In genomic region chr4:65127291-65127590, GRCm38 (mm10) we compare ENCODE assay signal across 8 mouse cellular contexts. TPM values are rescaled to one million over a fixed set of nuclear protein-coding genes. Genes with fewer than 3 reads are reported as not detected.
DNase-seq lines count a peak whose midpoint lies in the region; ATAC-seq lines count a peak whose summit lies in the region.

No protein-coding gene starts in this region.

- DNase-seq in urinary bladder, postnatal 14 days (ENCODE audit: low spot score), result peak; percentile 19
- no peak for DNase-seq in urinary bladder, postnatal 10 days (ENCODE audit: low spot score)
- peak; percentile 11 for DNase-seq in hindbrain, embryonic 10.5 days (ENCODE audit: low spot score)
- peak; percentile 66 for DNase-seq in limb, embryonic 11.5 days (ENCODE audit: low spot score)
- no peak for DNase-seq in layer of hippocampus, adult 8-10 months (ENCODE audit: low spot score in 2 of 2)
- no peak for DNase-seq in left cerebral cortex, postnatal 36 days (ENCODE audit: low spot score in 2 of 2)

- peaks cover 33% of the 10 kb centered on the region for H3K4me1 ChIP-seq in forebrain, embryonic 16.5 days (replicated peaks; ENCODE audit: control insufficient read depth, insufficient read depth, low read length)
- H3K4me1 ChIP-seq in hindbrain, embryonic 10.5 days (replicated peaks), result peaks cover 29% of the 10 kb centered on the region
- peaks cover 8% of the 10 kb centered on the region; the same call in 1 of the 2 replicates for H3K4me1 ChIP-seq in limb, embryonic 11.5 days (ENCODE audit: control insufficient read depth, insufficient read depth, low read length)
- H3K4me1 ChIP-seq in neural tube, embryonic 13.5 days (replicated peaks), result peaks cover 42% of the 10 kb centered on the region

- no peak overlapping the region for H3K9ac ChIP-seq in forebrain, embryonic 16.5 days (replicated peaks; ENCODE audit: low read depth, low read length)
- H3K9ac ChIP-seq in limb, embryonic 11.5 days (ENCODE audit: low read length), result no peak overlapping the region
- H3K9ac ChIP-seq in neural tube, embryonic 13.5 days, result 0 out of 2 replicates have a peak overlapping the region, but pooled peaks have one; percentile 58

- H3K4me3 ChIP-seq in forebrain, embryonic 16.5 days (replicated peaks; ENCODE audit: low read length), result no peak overlapping the region
- peak overlapping the region; percentile 65 for H3K4me3 ChIP-seq in hindbrain, embryonic 10.5 days
- H3K4me3 ChIP-seq in limb, embryonic 11.5 days (ENCODE audit: low read depth, low read length), result 0 out of 2 replicates have a peak overlapping the region, but pooled peaks have one; percentile 46
- H3K4me3 ChIP-seq in neural tube, embryonic 13.5 days, result peak overlapping the region; percentile 56; the same call in 1 of the 2 replicates

- H3K36me3 ChIP-seq in forebrain, embryonic 16.5 days (ENCODE audit: control insufficient read depth, insufficient read depth), result no peaks in the 10 kb centered on the region
- H3K36me3 ChIP-seq in hindbrain, embryonic 10.5 days, result no peaks in the 10 kb centered on the region
- H3K36me3 ChIP-seq in limb, embryonic 11.5 days (ENCODE audit: control insufficient read depth, insufficient read depth, low read length), result no peaks in the 10 kb centered on the region
- no peaks in the 10 kb centered on the region for H3K36me3 ChIP-seq in neural tube, embryonic 13.5 days

- intact Hi-C loops in left cerebral cortex, postnatal 36 days (cut with DNase I), result loop anchor here (10.0 kb wide), 2 partner anchors 458 to 592 kb away; no protein-coding TSS in a partner anchor

- peak; percentile 6; the same call in 1 of the 2 replicates for ATAC-seq in forebrain, embryonic 16.5 days
- peak; percentile 71 for ATAC-seq in limb, embryonic 11.5 days (ENCODE audit: insufficient number of reproducible peaks, low FRiP score, low TSS enrichment, low read depth)
- no peak for ATAC-seq in neural tube, embryonic 13.5 days (ENCODE audit: low read depth)

- H3K9me3 ChIP-seq in forebrain, embryonic 16.5 days (ENCODE audit: control insufficient read depth, low read length), result no peaks in the 10 kb centered on the region
- H3K9me3 ChIP-seq in hindbrain, embryonic 10.5 days, result no peaks in the 10 kb centered on the region
- no peaks in the 10 kb centered on the region for H3K9me3 ChIP-seq in limb, embryonic 11.5 days (ENCODE audit: control insufficient read depth, low read length)
- no peaks in the 10 kb centered on the region for H3K9me3 ChIP-seq in neural tube, embryonic 13.5 days

- H3K4me2 ChIP-seq in forebrain, embryonic 16.5 days (ENCODE audit: low read length), result peak overlapping the region; percentile 87
- H3K4me2 ChIP-seq in limb, embryonic 11.5 days (ENCODE audit: low read depth, severe bottlenecking), result peak overlapping the region; percentile 84
- H3K4me2 ChIP-seq in neural tube, embryonic 13.5 days, result peak overlapping the region; percentile 92

- no peak overlapping the region for H3K27ac ChIP-seq in forebrain, embryonic 16.5 days (ENCODE audit: low read length)
- H3K27ac ChIP-seq in hindbrain, embryonic 10.5 days, result peak overlapping the region; percentile 29; the same call in 1 of the 2 replicates
- peak overlapping the region; percentile 39; the same call in 1 of the 2 replicates for H3K27ac ChIP-seq in limb, embryonic 11.5 days (replicated peaks; ENCODE audit: low read depth, low read length)
- no peak overlapping the region for H3K27ac ChIP-seq in neural tube, embryonic 13.5 days (replicated peaks)

- WGBS in forebrain, embryonic 16.5 days, result 11% methylated on average over 6 of the region's 6 CpGs
- 23% methylated on average over 6 of the region's 6 CpGs for WGBS in hindbrain, embryonic 10.5 days
- 6% methylated on average over 6 of the region's 6 CpGs for WGBS in limb, embryonic 11.5 days
- WGBS in neural tube, embryonic 13.5 days, result 5% methylated on average over 6 of the region's 6 CpGs

- peaks cover 19% of the 10 kb centered on the region for H3K27me3 ChIP-seq in forebrain, embryonic 16.5 days (replicated peaks; ENCODE audit: control insufficient read depth, insufficient read depth, low read length)
- peaks cover 33% of the 10 kb centered on the region for H3K27me3 ChIP-seq in hindbrain, embryonic 10.5 days (ENCODE audit: insufficient read depth, poor library complexity, severe bottlenecking)
- H3K27me3 ChIP-seq in limb, embryonic 11.5 days (ENCODE audit: control insufficient read depth, insufficient read depth, low read length), result peaks cover 6% of the 10 kb centered on the region
- H3K27me3 ChIP-seq in neural tube, embryonic 13.5 days, result peaks cover 68% of the 10 kb centered on the region

RNA-seq across cellular contexts. Expression of gene Pappa, which starts 3.3 kb away (rescaled TPM):
- 0.39 and 0.43 TPM in 2 replicates for polyA plus RNA-seq in forebrain, embryonic 16.5 days (2015; fragmentation: Nextera tagmentation; extraction: Ambion mirVana)
- 0.75 and 1.1 TPM in 2 replicates for polyA plus RNA-seq in hindbrain, embryonic 10.5 days (2016; fragmentation: Nextera tagmentation; extraction: Ambion mirVana)
- polyA plus RNA-seq in limb, embryonic 11.5 days (2014; fragmentation: Nextera tagmentation; extraction: Ambion mirVana), result 0.58 and 0.68 TPM in 2 replicates
- polyA plus RNA-seq in neural tube, embryonic 13.5 days (2015; fragmentation: Nextera tagmentation; extraction: Ambion mirVana), result 0.66 and 0.76 TPM in 2 replicates
- 1 to 10 TPM; 1.1 to 1.3 (median 1.3) TPM for total RNA-seq in layer of hippocampus, adult 8-10 months (2022)
- total RNA-seq in left cerebral cortex, postnatal 36 days (2021), result under 1 TPM; 0.47 to 0.68 TPM

Comparison
In these comparisons a context has a peak if more than half of its experiments do, and no peak if none do; other contexts are left out.
1. DNase-seq: peak in urinary bladder, postnatal 14 days (single experiment), hindbrain, embryonic 10.5 days (single experiment) and limb, embryonic 11.5 days (single experiment); none in urinary bladder, postnatal 10 days (single experiment), layer of hippocampus, adult 8-10 months (0 of 2) and left cerebral cortex, postnatal 36 days (0 of 2).
2. H3K27ac ChIP-seq: peak in hindbrain, embryonic 10.5 days (single experiment) and limb, embryonic 11.5 days (single experiment); none in forebrain, embryonic 16.5 days (single experiment) and neural tube, embryonic 13.5 days (single experiment).
3. Peak in every context shown above with its lines, with median percentiles within 50 percentile points of each other: H3K4me2 ChIP-seq.